Mouse (Mus musculus): ENCODE measurements around the gene Ank2.

DNA sequence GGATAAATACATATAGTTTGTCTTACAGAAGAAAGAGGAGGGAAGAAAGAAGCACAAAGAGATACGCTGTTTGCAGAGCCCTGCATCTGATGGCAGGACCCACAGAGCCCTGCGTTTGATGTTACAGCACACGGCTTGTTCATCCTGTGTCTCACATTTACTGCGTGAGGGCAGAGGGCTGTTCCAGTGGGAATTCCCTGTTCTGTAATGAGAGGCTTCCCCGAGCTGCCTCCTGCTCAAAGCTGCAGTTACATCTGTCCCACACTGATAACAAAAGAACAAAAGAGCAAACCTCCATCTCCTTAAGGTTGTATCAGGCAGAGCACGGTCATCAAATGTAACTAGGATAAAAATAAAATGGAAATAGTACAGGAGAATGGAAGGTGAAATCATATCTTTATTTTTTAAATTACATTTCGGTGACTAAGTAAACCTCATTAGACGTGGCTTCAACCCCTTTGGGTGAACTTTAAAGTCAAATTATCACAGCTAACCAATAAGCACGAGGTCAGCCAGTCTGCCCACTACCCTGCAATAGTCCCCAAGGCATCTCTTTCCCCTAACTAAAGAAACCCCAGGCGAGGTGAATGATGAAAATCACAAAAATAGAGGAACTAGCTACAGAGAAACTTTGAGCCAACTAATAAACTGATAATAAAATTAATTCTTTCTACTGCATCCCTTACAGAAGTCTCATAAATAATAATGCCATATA is 255.1 kb downstream of the Ank2 start:
- TF ChIP-seq CTCF (IDR thresholded peaks at IDR 0.05) (no peak), EP300 (IDR thresholded peaks at IDR 0.05; ENCODE audit: insufficient read depth, low read depth, low read length) (no peak), POLR2A (IDR thresholded peaks at IDR 0.05; ENCODE audit: insufficient read depth, low read depth, low read length) (no peak)

Measured in heart, adult 2 months (tissue).